Mouse (Mus musculus) gastrocnemius, postnatal 14 days (tissue): Measurements from ENCODE around the gene Gm4767. TPM values are rescaled to one million over a fixed set of nuclear protein-coding genes. Genes with fewer than 3 reads are reported as not detected.
A peak's percentile ranks its signal among the peaks of the same experiment; 100 is the strongest.
"Not testable (repeated sequence)": the region's sequence is repeated elsewhere in the genome, so short reads cannot be mapped to it uniquely, and the experiment has no call there.

Experiments used
- DNase-seq: peaks from one replicate; pipeline ENCODE4 v3.0.0; 2021; ENCODE audit warnings: mixed read lengths
- intact Hi-C: fragments of 180-260 bp; cut with DNase I; formaldehyde crosslinking; loops from one replicate; pipeline ENCODE4 v1.15.1; 2025; ENCODE audit warnings: low total_unique reads
- long read RNA-seq, 2 experiments: library from polyadenylated mRNA; stranded (forward); transcript quantifications; one replicate each; pipeline ENCODE4 v2.0.0; 2021
- total RNA-seq, 2 experiments: library from RNA; stranded (reverse); gene quantifications; 2 replicates each; pipeline ENCODE4 v1.2.3; 2021

Gene Gm4767
- total RNA-seq = under 1 TPM; 0.86 to 0.92 TPM
- long read RNA-seq, experiment 1, partial matches to known transcripts = 0 of 1 reads
- long read RNA-seq, experiment 1, other reads (novel, unspliced or antisense) = 1 of 1 reads
- long read RNA-seq, experiment 2 = 0 reads

DNA sequence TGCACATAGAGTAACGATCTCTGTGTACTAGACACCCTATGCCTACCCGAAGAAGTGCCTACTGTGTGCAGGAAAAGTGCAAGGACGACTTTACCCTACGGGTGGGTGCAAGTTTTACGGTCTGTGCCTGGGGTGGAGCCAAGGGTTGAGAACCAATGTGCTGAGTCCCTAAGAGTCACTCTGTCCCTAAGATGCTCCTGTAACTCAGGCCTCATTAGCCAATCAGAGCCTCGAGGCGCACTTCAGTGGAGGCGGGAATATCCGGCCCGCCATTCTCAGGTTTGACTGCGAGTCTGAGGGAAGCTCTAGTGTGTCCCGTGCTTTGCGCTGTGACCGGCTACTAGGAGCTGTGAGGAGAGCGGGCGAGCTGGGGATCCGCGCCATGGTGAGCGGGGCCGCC lies at the start of gene Gm4767:
Gene Gm4767 (plus strand): TSS at position 288 of the 400 bp plus-strand sequence.
- DNase-seq = peak; percentile 1
- intact Hi-C loops = not testable (repeated sequence)

DNA sequence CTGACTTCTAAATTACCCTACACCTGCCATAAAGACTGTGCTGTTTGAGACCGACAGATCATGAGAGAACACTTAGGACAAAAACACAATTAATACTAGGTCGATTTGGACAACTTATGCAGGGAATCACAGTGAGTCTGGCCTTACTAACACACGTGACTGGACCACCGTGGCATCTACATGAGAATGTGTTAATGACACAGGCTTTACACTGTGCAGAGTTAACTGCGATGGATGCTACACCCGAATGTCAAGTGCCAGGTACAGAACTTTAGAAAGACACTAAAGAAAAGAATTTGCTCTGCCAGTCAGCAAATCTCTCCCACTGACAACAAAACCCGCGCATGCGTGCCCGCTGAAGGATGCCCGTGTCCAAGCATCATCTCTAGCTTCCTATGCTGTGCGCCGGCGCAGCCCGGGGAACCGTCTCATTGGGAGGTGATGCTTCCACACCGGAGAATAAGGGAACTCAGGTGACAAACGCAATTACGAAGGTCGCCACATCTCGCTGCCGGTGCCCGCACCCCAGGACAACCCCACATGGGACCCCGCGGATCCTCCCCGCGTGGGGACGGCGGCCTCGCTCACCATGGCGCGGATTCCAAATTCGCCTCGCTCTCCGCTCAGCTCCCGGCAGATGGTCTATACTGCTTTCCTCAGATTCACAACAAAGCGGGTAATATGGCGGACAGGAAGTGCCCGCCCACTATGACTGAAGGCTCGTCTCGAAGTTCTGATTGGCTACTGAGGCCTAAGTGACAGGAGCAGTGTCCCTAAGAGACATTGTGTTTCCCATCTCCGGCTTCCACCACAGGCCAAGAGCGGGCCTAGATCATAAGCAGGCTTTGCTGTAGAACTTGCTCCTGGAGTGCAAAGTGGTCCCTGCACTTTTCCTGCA lies 41.2 kb upstream of the Gm4767 start, which contains the start of gene Gm3055:
Gene Gm3055 (minus strand): TSS at position 656 of the 898 bp plus-strand sequence.
- intact Hi-C loops, DNase-seq: not testable (repeated sequence)

DNA sequence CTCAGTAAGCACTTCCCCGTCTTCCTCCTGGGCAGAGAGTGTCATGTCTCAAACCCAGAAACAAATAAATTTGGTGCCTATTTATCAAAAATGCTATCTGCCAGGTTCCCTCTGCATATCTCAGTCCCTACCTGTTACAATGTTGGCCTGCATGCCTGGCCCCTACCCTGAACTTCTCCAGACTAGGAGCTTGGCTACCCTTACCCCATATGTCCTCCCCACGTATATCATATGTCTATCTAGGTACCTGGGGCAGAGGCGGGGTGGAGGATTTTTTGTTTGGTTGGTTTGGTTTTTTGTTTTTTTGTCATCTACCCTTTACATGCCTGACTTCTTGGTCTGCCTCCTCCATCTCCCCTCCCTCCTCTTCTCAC lies 40.6 kb upstream of the Gm4767 start:
- intact Hi-C loops, DNase-seq: not testable (repeated sequence)

DNA sequence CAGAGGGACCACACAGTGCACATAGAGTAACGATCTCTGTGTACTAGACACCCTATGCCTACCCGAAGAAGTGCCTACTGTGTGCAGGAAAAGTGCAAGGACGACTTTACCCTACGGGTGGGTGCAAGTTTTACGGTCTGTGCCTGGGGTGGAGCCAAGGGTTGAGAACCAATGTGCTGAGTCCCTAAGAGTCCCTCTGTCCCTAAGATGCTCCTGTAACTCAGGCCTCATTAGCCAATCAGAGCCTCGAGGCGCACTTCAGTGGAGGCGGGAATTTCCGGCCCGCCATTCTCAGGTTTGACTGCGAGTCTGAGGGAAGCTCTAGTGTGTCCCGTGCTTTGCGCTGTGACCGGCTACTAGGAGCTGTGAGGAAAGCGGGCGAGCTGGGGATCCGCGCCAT lies 34.2 kb downstream of the Gm4767 start:
- intact Hi-C loops, DNase-seq: not testable (repeated sequence)

DNA sequence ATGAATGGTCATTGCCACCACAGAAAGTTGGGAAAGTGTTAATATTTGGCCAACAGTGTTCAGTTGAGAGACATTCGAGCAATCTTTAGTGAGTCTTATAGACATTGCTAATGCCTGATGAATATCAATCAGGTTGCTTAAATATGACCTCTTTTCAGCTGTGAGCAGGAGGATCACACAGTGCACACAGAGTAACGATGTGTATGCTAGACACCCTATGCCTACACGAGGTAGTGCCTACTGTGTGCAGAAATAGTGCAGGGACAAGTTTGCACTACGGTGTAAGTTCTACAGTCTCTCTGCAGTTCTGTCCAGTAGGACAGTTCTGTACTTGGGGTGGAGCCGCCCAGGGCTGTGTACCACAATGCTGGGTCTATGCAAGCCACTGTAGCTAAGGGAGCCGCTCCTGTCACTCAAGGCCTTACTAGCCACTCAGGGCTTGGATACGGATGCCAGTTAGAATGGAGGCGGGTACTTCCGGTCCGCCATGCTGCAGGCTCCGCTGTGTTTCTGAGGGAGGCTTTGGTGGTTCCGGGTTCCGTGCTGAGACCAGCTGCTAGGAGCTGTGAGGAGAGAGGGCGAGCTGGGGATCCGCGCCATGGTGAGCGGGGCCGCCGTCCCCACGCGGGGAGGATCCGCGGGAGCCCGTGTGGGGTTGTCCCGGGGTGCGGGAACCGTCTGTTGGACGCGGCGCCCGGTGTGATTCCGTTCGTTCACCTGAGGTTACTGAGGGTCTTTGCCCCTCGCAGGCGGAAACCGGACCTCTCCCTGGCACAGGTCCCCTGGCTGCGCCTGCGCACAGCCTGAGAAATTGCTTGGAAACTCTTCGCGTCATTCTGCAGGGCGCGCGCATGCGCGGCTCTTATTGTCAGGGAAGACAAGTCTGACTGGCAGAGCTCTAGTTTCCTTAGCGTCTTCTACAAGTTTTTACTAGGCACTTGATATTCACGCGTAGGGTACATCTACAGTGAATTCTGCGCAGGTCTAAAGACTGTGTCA lies 51.7 kb downstream of the Gm4767 start, which contains the start of gene Gm32687:
Gene Gm32687 (plus strand): TSS at position 526 of the 999 bp plus-strand sequence.
- intact Hi-C loops = not testable (repeated sequence)
- DNase-seq = peak; percentile 0

Other genes starting within 250 kb of the Gm4767 start
- gene Tle2, start 237.6 kb upstream of the Gm4767 start, total RNA-seq = 1 to 10 TPM; 4.3 to 4.4 TPM
- 1 to 10 TPM; 2.4 to 4.4 TPM for gene Tle6, start 211.1 kb upstream of the Gm4767 start, total RNA-seq
- gene BC025920, start 205.9 kb upstream of the Gm4767 start, total RNA-seq = 1 to 10 TPM; 1.7 to 2.2 TPM
- gene Sirt6, start 184.4 kb upstream of the Gm4767 start, total RNA-seq = 1 to 10 TPM; 5.4 to 5.6 TPM
- 10 to 100 TPM in 1 of 2 experiments, 1 to 10 TPM in 1; 6.8 to 10.9 TPM for gene Ankrd24, start 183.6 kb upstream of the Gm4767 start, total RNA-seq
- 1 to 10 TPM; 1.6 to 1.8 TPM for gene Gm10778, start 163.1 kb upstream of the Gm4767 start, total RNA-seq
- gene Zfp433, start 107.4 kb upstream of the Gm4767 start, total RNA-seq = 1 to 10 TPM; 3.3 to 6.1 TPM
- 1 to 10 TPM in 1 of 2 experiments, under 1 TPM in 1; 0.55 to 2.3 TPM for gene Gm3055, start 41.0 kb upstream of the Gm4767 start, total RNA-seq
- 1 to 10 TPM; 1.1 to 2.7 TPM for gene Gm32687, start 51.7 kb downstream of the Gm4767 start, total RNA-seq
- gene Zfp781, start 118.3 kb downstream of the Gm4767 start, total RNA-seq = 1 to 10 TPM in 1 of 2 experiments, under 1 TPM in 1; 0.78 to 1.3 TPM
- gene Zfp873, start 235.9 kb downstream of the Gm4767 start, total RNA-seq = 1 to 10 TPM; 2.5 to 3.3 TPM